Mouse (Mus musculus) left cerebral cortex, postnatal 14 days (tissue): ENCODE data around the gene Jarid2. TPM values are rescaled to one million over a fixed set of nuclear protein-coding genes. Genes with fewer than 3 reads are reported as not detected.
A peak's percentile ranks its signal among the peaks of the same experiment; 100 is the strongest.

Source experiments
- DNase-seq, 2 experiments: peaks; one replicate each; pipeline ENCODE4 v3.0.0; 2021 to 2022; ENCODE audit warnings: low spot score in 2 of 2, mixed read lengths in 1 of 2
- intact Hi-C: fragments of 180-260 bp; cut with DNase I; formaldehyde crosslinking; loops from one replicate; pipeline ENCODE4 v1.15.1; 2025
- total RNA-seq, 2 experiments: library from RNA; stranded (reverse); gene quantifications; 2 replicates each; pipeline ENCODE4 v1.2.3; 2021

The Jarid2 gene
- total RNA-seq, 2 experiments from 2014 or later, result 40.8 to 42.3 TPM

DNA sequence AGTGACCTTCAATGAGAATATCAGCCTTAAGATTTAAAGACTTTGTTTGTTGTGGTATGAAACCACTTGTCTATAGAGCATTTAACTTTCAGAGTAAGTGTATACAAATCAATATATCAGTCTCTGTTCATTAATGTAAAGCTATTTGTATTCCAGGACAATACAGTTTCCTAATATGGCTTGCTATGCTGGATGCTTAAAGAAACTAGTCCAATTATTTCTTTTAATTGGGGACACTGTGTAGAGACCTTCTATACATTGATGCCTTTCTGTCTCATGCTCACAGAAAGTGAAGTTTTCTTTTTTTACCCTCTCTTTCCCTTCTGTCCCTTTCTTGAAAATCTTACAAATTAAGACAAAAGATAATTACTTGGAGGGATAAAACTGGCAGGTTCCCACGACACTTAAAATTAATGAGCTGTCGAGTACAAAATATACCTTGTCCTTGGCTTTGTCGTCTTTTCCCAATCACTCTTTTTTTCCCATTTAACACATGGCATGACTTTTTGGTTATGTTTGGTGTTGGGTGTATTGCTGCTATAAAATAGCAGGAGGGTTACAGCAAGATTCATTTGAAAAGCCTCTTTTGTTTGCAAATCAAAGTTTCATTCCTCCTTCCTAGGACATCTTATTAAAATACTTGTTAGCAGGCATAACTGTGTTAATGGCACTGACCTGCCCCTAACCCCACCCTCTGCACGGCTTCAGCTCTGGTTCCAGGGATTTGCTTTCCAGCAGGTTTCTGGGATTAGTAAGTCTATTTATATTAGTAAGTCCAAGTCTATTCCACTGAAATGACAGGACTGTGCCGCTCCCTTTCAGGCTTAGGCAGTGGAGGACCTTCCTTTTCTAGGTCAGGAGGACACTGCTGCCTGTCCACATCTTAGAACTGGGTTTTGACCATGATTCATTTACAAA lies 162.8 kb downstream of the Jarid2 start:
- DNase-seq, result no peak
- intact Hi-C loops, result no loop called here

DNA sequence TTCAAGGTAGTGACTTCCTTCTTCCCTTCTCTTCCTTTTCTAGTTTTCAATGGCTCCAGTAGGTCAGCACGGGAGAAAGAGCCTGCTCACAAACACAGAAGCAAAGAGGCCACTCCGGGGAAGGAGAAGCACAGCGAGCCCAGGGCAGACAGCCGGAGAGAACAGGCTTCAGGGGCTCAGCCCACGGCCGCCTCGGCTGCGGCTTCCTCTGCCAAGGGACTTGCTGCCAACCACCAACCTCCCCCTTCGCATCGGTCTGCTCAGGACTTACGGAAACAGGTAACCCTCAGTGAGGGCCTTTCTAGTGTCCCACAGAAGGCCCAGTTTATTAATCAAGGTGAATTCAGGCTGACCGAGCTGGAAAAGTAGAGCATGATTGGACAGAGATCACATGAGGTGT lies 166.9 kb downstream of the Jarid2 start:
- no peak for DNase-seq
- intact Hi-C loops, result no loop called here

DNA sequence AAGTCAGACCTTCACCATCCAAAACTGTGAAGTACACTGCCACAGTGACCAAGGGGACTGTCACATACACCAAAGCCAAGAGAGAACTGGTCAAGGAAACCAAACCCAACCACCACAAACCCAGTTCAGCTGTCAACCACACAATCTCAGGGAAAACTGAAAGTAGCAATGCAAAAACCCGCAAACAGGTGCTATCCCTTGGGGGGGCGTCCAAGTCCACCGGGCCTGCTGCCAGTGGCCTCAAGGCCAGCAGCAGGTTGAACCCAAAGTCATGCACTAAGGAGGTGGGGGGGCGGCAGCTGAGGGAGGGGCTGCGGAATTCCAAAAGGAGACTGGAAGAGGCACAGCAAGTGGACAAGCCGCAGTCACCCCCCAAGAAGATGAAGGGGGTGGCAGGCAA lies 173.0 kb downstream of the Jarid2 start:
- no peak for DNase-seq
- intact Hi-C loops, result no loop called here

DNA sequence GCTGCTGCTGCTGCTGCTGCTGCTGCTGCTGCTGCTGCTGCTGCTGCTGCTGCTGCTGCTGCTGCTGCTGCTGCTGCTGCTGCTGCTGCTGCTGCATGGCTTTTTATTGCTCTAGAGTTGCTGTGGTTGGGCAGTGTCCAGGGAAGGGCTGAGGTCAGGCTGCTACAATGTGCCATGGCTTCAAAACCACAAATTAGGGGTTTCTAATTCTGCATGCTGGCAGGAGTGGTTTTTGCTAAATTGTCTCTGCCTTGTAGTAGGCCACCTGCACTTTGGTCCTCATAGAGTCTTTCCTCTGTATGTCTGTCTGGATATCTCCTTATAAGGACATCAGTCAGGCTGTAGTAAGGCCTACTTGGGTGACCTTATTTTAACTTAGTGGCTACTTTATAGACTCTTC lies 174.1 kb downstream of the Jarid2 start:
- no peak for DNase-seq
- intact Hi-C loops, result no loop called here

DNA sequence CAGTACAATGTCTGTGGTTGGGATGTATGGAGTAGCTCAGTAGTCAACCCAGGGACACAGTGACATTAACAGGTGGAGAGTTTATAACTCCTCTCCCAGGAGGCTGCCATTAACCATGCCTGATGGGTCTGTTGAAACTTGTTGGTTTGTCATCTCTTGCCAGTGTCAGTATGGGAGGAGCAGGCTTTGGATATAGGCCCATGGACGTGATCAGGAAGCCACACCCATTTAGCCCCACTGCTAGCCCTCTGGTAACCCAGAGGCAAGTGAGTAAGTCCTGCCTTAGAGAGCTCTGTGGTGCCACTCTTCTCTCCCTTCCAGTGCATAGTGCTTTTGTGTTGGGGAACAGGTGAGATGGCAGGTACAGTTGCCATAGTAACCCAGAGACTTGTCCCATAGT lies 175.0 kb downstream of the Jarid2 start:
- no peak for DNase-seq
- intact Hi-C loops, result no loop called here

DNA sequence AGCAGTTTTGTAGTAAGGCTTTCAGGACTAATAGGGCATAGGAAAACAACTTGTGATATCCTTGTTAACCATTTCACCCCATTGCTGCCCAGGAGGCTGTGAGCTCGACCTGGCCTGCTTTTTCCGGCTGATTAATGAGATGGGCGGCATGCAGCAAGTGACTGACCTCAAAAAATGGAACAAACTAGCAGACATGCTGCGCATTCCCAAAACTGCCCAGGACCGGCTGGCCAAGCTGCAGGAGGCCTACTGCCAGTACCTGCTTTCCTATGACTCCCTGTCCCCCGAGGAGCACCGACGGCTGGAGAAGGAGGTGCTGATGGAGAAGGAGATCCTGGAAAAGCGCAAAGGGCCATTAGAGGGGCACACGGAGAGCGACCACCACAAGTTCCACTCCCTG lies 176.9 kb downstream of the Jarid2 start:
- no peak for DNase-seq
- intact Hi-C loops, result no loop called here

DNA sequence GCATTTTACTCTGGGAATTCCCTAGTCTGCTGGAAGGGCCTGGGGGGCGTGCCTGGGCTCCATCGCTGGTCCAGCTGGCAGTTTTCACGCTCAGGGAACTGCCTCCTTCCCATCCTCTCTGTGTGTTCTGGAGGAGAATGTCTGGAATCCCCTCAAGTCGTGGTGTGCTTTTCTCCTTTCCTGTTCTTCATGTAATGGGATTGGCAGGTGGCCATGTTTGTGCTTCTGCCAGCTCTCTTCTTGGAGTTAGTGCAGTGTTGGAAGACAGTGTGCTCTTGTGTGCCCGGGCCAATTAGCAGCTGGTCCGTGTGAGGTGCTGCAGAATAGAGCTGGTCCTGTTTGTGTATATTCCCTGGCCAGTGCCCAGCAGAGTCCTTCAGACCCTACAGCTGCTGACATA lies 178.4 kb downstream of the Jarid2 start:
- DNase-seq, result peak; percentile 94 to 99
- intact Hi-C loops, result no loop called here

DNA sequence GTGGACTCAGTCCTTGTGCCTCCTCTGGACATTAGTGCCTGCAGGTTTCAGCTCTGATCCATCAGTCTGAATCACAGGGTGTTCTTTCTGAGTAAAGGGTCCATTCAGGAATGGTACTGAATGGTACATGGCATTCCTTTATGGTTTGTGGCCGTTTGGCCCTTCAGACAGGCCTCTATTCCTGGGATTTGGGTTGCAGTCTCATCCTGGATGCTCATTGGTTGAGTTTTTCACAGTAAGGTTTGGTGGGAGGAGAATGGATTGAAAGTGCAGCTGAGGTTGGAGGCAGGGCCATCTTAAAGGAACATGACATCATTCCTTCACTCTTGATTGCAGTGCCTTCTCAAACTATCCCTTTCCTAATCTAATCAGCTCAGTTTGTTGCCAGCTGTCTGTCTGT lies 179.5 kb downstream of the Jarid2 start:
- no peak for DNase-seq
- intact Hi-C loops, result no loop called here

DNA sequence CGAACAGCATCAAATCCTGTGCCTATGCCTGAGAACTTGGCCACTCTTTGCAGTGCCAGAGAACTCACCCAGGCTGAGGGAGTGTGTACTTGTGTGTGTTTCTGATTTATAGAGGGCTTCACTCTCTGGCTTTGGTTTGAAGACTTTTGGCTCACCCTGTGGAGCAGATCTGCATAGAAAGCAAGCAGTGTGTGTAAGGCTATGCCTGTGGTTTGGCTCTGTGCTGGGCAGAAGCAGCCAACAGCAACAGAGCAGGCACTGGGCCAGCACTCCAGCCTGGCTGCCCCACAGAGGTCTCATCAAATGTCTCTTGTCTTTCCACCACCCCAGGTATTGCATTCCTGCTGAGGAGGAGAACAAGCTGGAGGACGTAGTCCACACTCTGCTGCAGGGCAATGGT lies 183.6 kb downstream of the Jarid2 start:
- intact Hi-C loops, result no loop called here
- DNase-seq, result no peak

DNA sequence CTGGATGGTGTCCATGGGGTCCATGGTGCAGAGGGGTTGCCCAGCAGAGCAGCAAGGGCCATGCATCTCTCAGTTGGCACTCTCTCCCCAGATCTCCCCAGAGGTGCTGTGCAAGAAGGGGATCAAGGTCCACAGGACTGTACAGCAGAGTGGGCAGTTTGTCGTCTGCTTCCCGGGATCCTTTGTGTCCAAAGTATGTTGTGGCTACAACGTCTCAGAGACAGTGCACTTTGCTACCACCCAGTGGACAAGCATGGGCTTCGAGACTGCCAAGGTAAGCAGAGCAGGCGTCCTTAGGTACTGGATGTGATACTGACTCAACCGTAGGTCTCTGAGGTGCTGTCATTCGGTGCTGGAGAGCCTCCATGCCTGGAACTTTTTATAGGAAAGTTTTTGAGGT lies 184.3 kb downstream of the Jarid2 start:
- intact Hi-C loops, result no loop called here

DNA sequence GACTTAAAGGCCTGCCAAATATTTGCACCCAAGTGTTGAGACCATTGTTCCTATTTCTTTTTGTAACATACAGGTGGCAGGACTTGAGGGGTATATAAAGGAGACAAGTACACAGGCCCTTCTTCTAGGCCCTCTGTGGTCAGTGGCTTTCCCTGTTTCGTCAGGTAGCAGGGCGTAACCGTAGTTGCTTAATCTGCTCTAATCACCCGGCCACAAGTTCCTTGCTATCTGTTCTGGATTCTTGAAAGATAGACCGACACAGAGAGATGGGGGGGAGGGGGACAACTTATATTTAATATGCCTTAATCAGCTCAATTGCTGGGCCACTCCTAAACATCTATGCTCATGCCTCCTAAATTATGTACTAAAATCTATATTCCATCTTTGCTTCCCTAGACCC lies 186.1 kb downstream of the Jarid2 start:
- intact Hi-C loops, result no loop called here
- DNase-seq, result no peak

More for the DNA sequence above, 184.3 kb downstream of the Jarid2 start:
- no peak for DNase-seq

DNA sequence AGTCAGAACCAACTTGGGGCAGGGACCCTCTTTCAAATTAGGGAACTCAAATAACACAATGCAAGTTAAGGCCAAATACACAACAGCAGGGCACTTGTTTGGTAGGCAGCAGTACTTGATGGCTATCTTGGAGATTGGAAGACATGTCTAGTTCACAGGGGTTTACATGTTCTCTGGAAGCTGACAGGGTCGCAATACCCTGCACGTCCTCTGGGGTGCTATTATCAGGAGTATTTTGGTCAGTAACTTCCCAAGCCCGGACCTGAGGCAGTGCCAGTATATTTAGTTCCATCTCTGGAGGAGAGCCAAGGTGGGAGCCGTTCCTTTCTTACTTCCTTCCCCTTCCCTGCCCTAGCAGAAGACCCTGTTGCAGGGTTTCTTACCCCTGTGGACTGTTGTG lies 186.7 kb downstream of the Jarid2 start:
- intact Hi-C loops, result no loop called here
- DNase-seq, result peak in 1 of 2 experiments; percentile 37

DNA sequence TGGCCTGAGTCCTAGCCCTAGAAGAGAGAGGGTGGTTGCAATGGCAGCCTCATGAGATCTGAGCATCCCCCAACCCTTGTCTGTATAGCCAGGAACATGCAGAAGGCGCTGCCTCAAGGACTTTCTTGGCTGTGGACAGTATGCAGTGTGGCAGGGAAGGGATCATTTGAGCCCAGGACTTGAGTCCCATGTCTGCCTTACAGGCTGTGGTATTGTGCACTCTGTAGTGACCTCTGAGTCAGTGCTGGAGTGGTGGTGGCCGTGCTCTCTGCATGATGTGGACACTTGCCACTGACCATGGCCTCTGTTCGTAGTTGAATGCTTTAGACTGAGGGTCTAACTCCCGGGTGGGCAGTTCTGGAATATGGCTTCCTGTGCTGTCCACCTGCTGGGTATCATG lies 187.9 kb downstream of the Jarid2 start:
- intact Hi-C loops, result no loop called here

DNA sequence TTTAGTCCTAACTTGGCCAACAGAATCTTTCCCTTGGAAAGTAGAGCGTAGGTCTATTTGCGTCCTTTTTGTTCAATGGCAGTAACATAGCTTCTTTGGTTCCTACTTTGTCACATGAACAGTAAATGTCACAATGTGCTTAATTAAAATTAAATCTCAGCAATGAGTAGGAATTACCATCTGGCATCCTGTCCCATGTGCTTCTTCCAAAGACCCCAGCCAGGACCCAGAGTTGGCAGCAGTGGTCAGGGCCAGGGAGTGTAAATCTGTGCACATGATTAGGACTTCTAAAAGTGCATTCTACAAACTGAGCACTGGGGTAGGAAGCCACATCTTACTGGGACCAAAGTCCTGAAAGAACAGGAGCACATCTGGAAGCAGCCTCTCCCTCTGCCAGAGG lies 189.0 kb downstream of the Jarid2 start:
- DNase-seq, result no peak
- intact Hi-C loops, result no loop called here

More for the DNA sequence above, 187.9 kb downstream of the Jarid2 start:
- DNase-seq, result no peak

DNA sequence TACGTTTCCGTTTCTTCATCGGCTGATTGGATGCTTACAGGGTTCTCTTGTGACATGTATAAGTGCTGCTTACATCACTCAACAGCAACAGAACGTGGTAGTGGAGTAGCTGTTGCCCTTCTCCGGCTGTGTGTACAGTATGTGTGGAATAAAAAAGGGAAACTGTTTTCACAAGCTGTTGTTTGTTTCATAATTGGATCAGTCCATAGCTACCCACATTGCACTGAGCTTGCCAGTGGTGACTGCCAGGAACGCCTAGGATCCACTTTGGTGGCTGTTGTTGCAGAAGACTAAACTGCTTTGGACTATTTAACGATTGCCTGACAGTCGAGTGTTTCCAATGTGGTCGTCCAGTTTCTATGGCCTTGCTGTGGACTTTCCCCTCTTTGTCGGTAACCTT lies 191.8 kb downstream of the Jarid2 start:
- intact Hi-C loops, result no loop called here
- peak in 1 of 2 experiments; percentile 49 for DNase-seq

DNA sequence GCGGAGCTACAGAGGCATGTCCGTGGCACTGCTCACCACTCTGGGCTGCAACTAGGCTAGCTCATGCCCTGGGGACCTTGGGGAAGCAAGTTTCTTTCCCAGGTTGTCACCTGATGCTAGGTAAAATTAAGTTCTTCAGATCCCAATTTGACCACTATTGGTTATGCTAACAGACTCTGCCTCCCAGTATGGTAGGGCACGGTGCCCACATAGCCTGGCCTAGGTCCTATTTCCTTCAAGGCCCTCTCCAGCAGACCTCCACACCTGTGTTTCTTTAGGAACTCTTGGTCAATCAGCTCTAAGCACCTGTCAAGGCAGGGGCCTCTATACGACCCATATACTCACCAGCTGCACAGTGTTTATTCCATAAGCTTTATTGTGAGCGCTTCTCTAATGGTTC lies 192.4 kb downstream of the Jarid2 start:
- intact Hi-C loops, result no loop called here
- DNase-seq, result no peak

DNA sequence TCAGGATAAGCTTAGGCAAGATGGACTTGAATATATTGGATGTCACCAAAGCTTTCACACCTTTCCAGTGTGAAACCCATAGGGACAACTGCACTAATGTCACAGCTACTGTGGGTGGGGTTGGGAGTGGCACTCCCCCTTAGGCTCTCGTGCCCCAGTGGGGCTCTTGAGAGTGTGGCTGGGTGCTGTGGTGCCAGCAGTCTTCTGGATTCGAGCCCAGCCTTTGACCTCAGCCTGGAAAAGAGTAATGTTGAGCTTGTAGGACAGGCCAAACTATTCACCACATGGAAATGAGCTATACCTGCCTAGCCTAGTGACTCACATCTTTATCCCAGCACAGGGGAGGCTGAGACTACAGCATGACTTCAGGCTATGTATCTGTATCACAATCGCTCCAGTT lies 194.8 kb downstream of the Jarid2 start:
- no peak for DNase-seq
- intact Hi-C loops, result no loop called here

DNA sequence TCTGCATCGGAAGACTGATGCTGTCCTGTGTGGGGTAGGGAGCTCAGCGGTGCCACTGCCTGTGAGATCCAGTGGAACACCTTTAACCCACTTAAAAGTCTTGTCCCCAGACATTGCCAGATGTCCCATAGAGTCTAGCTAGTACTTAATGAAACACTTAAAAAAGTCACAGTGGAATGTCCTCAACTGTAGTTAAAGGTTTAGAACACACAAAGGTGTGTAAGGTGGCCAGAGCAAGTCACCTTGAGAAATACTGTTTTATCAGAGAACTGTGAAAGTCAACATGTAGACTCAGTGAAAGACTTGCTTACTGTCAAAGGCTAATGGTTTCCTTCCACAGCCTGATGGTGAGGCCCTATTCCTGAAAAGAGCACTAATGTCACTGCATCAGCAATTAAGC lies 195.9 kb downstream of the Jarid2 start:
- intact Hi-C loops, result no loop called here
- no peak for DNase-seq

DNA sequence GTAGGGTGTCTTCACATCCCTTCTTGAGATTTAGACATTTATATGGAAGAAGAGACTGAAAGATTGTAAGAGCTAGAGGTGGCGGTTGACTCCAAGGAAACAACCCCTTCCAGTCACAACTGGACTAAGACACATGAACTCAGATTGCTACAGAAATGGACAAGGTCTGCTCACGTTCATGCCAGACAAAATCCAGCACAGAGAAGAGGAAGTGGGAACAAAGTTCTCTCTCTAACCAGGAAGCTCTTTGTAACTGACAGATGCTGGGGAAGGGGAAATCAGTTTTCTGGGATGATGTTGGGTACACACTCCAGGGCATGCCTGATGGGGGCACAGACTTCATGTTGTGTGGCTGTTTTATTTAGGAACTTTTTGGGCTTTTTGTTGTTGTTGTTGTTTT lies 197.0 kb downstream of the Jarid2 start:
- intact Hi-C loops, result no loop called here
- DNase-seq, result no peak

DNA sequence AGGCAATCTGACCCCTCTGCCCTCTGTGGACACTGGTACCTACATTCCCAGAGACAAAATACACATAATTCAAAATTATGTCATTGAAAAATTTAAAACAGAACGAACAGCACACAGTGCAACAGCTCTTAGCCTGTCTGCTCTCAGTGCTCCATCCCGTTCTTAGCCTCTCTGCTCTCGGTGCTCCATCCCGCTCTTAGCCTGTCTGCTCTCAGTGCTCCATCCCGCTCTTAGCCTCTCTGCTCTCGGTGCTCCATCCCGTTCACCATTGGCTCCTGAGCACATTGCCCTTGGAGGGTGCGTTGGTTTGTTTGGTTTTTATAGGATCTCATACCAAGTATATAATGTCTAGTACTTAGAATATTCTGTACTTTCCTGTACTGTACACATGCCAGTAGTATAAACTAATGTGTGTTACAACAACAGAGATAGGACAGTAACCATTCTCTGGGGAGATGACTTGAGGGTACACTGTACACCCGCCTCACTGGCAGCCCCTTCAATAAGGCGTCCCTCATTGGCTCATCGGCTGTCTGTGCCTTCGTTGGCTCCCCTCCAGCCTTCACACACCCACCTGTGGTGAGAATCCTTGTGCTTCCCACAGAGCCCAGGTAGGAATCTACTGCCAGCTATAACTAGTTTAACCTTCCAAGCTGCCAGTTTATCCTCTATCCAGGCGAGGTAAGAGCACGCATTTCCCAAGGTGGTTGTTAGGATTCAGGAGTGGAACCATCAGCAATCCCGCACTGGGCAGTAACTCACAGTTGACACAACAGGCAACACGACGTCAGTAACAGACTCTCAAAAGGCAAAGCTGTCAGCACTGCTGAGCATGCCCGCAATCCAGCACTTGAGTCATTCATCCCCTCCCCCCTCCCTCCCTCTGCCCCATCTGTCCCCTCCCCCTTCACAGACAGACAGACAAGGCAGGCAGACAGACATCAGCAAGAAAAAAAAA lies 203.3 kb downstream of the Jarid2 start:
- DNase-seq, result no peak
- intact Hi-C loops, result no loop called here
